Mouse (Mus musculus) heart, postnatal 0 days (tissue): ENCODE results near the gene Ewsr1. TPM values are rescaled to one million over a fixed set of nuclear protein-coding genes. Genes with fewer than 3 reads are reported as not detected.

Source experiments
- ATAC-seq: fragments of 200-750 bp; cut with Nextera tagmentation; 2 replicates; pipeline ENCODE4 v1.8.0; 2017; ENCODE audit warnings: low read depth, moderate number of reproducible peaks, moderate library complexity; ENCODE audit not compliant: insufficient read depth
- DNase-seq: peaks from one replicate; pipeline ENCODE4 v3.0.0-alpha.2; 2016; ENCODE audit warnings: low spot score
- H3K27ac ChIP-seq: fragments of 300-500 bp; sonication (generic); 2 replicates; pipeline ENCODE4 v1.5.1; 2014; ENCODE audit warnings: low read depth, mild to moderate bottlenecking
- H3K27me3 ChIP-seq: fragments of 300-500 bp; sonication (generic); 2 replicates; pipeline ENCODE4 v1.6.1; 2014; ENCODE audit warnings: low read length, mixed read lengths; ENCODE audit not compliant: control insufficient read depth, insufficient read depth
- H3K36me3 ChIP-seq: fragments of 300-500 bp; sonication (generic); replicated peaks from 2 replicates; pipeline ENCODE4 v1.6.1; 2014; ENCODE audit warnings: low read length, mixed read lengths; ENCODE audit not compliant: control insufficient read depth, insufficient read depth
- H3K4me1 ChIP-seq: fragments of 300-500 bp; sonication (generic); 2 replicates; pipeline ENCODE4 v1.6.1; 2014; ENCODE audit warnings: antibody characterized with exemption; ENCODE audit not compliant: control insufficient read depth, insufficient read depth
- H3K4me2 ChIP-seq: fragments of 300-500 bp; sonication (generic); 2 replicates; pipeline ENCODE4 v1.6.1; 2014; ENCODE audit warnings: low read depth, mild to moderate bottlenecking, low read length, moderate library complexity
- H3K4me3 ChIP-seq: fragments of 300-500 bp; sonication (generic); 2 replicates; pipeline ENCODE4 v1.5.1; 2014; ENCODE audit warnings: low read depth, low read length
- H3K9ac ChIP-seq: fragments of 300-500 bp; sonication (generic); replicated peaks from 2 replicates; pipeline ENCODE4 v1.6.1; 2014; ENCODE audit warnings: low read depth, low read length, mixed read lengths
- H3K9me3 ChIP-seq: fragments of 300-500 bp; sonication (generic); replicated peaks from 2 replicates; pipeline ENCODE4 v1.6.1; 2016; ENCODE audit warnings: low read length; ENCODE audit not compliant: control insufficient read depth
- CTCF ChIP-seq: IDR thresholded peaks from 2 replicates; pipeline ENCODE4 v1.5.1; 2016; ENCODE audit warnings: antibody characterized with exemption, control low read depth, low read depth
- EP300 ChIP-seq: IDR thresholded peaks from 2 replicates; pipeline ENCODE4 v1.6.1; 2016; ENCODE audit warnings: antibody characterized with exemption, low read depth
- WGBS: fragments of 180-500 bp; shearing (Covaris S2); extraction: QIAGEN DNeasy Blood & Tissue Kit; methylation state at CpG from one replicate; pipeline ENCODE4 v1.1.7; 2014; 5-methylcytosine and 5-hydroxymethylcytosine counted together
- polyA plus RNA-seq: library from polyadenylated mRNA; unstranded; fragments of >200 nt; fragmentation: Nextera tagmentation; extraction: Ambion mirVana; gene quantifications from 2 replicates; pipeline ENCODE4 v1.2.1, GENCODE M21; 2015
- total RNA-seq: library from RNA; depleted of rRNA; stranded (reverse); fragments of >200 nt; gene quantifications from 2 replicates; pipeline ENCODE4 v1.2.3, GENCODE M21; 2014; ENCODE audit warnings: low replicate concordance; rRNA removed

Ewsr1 gene
- total RNA-seq (213 and 286 TPM in 2 replicates), polyA plus RNA-seq (204 and 238 TPM in 2 replicates)

- TF ChIP-seq EP300 (no peak; the same call in 1 of the 2 replicates), CTCF (no peak)
- Histone ChIP-seq H3K36me3 (peaks cover 12% of the 10 kb centered on the region), H3K9ac (peak within 1 kb of the TSS; percentile 96), H3K27ac (peak within 1 kb of the TSS; percentile 95), H3K4me3 (peak within 1 kb of the TSS; percentile 95), H3K27me3 (no peaks in the 10 kb centered on the region), H3K9me3 (no peaks in the 10 kb centered on the region), H3K4me1 (peaks cover 28% of the 10 kb centered on the region), H3K4me2 (peak within 1 kb of the TSS; percentile 91)
- ATAC-seq = peak; percentile 87
- DNase-seq = peak; percentile 92
- WGBS = under 1% methylated on average over 79 of the region's 92 CpGs
Observed at GRCm38 (mm10) chr11:5098736-5099542, at the start of gene Ewsr1, which contains the start of gene Rhbdd3. Ewsr1 (minus strand) TSS chr11:5099266. Rhbdd3 (plus strand) TSS chr11:5098926.

GRCm38 (mm10) chr11:5145600-5145999 is 46.5 kb upstream of the Ewsr1 start:
- WGBS = 64% methylated on average over 3 of the region's 3 CpGs
- ATAC-seq = no peak
- no peak for DNase-seq
- no peak overlapping the region for H3K9ac ChIP-seq
- H3K4me1 ChIP-seq = peaks cover 8% of the 10 kb centered on the region
- H3K4me3 ChIP-seq = no peak overlapping the region
- H3K27ac ChIP-seq = no peak overlapping the region
- no peak overlapping the region for H3K4me2 ChIP-seq
- H3K36me3 ChIP-seq = no peaks in the 10 kb centered on the region
- H3K9me3 ChIP-seq = no peaks in the 10 kb centered on the region
- H3K27me3 ChIP-seq = peaks cover 9% of the 10 kb centered on the region; the same call in 1 of the 2 replicates
- TF ChIP-seq CTCF = no peak
- TF ChIP-seq EP300 = no peak

GRCm38 (mm10) chr11:5141965-5142364 is 42.9 kb upstream of the Ewsr1 start:
- DNase-seq (no peak), ATAC-seq (no peak)
- 66% methylated on average over 2 of the region's 2 CpGs for WGBS
- Histone ChIP-seq H3K4me1 (peaks cover 16% of the 10 kb centered on the region), H3K4me2 (no peak overlapping the region), H3K9ac (no peak overlapping the region), H3K4me3 (no peak overlapping the region), H3K9me3 (no peaks in the 10 kb centered on the region), H3K27me3 (no peaks in the 10 kb centered on the region), H3K27ac (no peak overlapping the region), H3K36me3 (no peaks in the 10 kb centered on the region)
- TF ChIP-seq EP300 = no peak

- peak overlapping the region; percentile 54 for H3K27ac ChIP-seq
- H3K4me3 ChIP-seq = no peak overlapping the region
- H3K36me3 ChIP-seq = no peaks in the 10 kb centered on the region
- peaks cover 16% of the 10 kb centered on the region for H3K4me1 ChIP-seq
- no peaks in the 10 kb centered on the region for H3K9me3 ChIP-seq
- TF ChIP-seq CTCF (no peak), EP300 (no peak)
- 48% methylated on average over 5 of the region's 5 CpGs for WGBS
- H3K9ac ChIP-seq = no peak overlapping the region
- ATAC-seq (peak; percentile 47), DNase-seq (no peak)
- H3K4me2 ChIP-seq = no peak overlapping the region
- H3K27me3 ChIP-seq = no peaks in the 10 kb centered on the region
Observed at GRCm38 (mm10) chr11:5141252-5141651, 42.2 kb upstream of the Ewsr1 start.

- H3K9me3 ChIP-seq = no peaks in the 10 kb centered on the region
- H3K36me3 ChIP-seq = no peaks in the 10 kb centered on the region
- no peaks in the 10 kb centered on the region for H3K27me3 ChIP-seq
- peak; percentile 80 for ATAC-seq
- H3K4me2 ChIP-seq = no peak overlapping the region
- no peak for TF ChIP-seq CTCF
- no peak for TF ChIP-seq EP300
- peaks cover 16% of the 10 kb centered on the region for H3K4me1 ChIP-seq
- peak overlapping the region; percentile 54 for H3K27ac ChIP-seq
- 12% methylated on average over 8 of the region's 8 CpGs for WGBS
- H3K9ac ChIP-seq = no peak overlapping the region
- peak; percentile 85 for DNase-seq
- no peak overlapping the region for H3K4me3 ChIP-seq
Observed at GRCm38 (mm10) chr11:5140619-5141018, 41.6 kb upstream of the Ewsr1 start.
